Mouse (Mus musculus): ENCODE measurements around the gene Rmi1.
"Not testable (repeated sequence)": the region's sequence is repeated elsewhere in the genome, so short reads cannot be mapped to it uniquely, and the experiment has no call there.

Rmi1 gene

DNA sequence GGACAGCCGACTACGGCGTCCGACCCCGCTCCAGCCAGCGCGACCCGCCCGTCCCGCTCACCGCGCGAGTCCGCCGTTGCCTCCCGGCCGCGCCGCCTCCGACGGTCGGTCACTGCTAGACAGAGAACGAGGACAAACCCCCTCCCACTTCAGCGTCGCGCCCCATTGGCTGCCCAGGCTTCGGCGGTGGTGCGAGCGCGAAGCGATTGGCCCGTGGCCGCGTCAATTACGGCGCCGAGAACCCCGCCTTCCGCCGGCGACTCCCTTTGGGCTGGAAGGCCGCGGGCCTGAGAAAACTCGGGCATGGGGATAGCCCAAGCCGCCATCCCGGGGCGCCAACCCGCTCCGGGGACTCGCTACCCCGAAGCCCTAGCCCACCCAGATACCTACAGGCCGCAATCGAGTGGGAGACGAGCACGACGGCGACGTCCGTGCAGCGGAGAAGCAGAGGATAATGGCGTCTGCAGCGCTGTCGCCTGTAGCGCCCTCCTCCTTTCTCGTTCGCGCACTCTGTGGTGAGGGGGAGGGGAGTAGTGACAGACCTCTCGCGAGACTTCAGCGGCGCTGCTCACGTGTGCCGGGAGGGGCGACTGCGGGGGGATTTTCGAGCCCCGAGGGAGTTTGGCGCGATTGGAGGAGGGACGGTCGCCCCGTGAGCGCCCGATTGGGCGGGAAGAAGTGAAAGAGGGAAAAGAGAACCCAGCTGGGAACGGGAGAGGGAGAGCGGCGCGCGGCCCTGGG, at the start of gene Rmi1:
TSS of gene Rmi1 (plus strand) at position 246 of the 741 bp plus-strand sequence.
- peak; percentile 99 for DNase-seq (ENCODE audit: low spot score)

DNA sequence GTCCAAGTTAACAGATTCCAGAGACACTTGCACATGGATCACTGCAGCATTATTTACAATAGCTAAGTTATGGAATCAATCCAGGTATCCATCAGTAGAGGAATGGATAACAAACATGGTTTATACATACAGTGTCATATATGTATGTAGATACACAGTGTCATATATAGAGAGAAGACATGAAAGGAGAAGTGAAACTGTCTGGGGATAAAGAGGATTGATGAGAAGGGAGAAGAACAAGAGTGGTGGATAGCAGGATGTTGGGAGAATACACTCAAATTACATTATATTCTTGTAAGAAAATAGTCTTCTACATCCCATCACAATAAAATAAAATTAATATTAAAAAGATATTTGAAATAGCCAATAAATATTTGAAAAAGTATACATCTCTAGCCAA, 49.1 kb upstream of the Rmi1 start:
- no peak for DNase-seq (ENCODE audit: low spot score)

DNA sequence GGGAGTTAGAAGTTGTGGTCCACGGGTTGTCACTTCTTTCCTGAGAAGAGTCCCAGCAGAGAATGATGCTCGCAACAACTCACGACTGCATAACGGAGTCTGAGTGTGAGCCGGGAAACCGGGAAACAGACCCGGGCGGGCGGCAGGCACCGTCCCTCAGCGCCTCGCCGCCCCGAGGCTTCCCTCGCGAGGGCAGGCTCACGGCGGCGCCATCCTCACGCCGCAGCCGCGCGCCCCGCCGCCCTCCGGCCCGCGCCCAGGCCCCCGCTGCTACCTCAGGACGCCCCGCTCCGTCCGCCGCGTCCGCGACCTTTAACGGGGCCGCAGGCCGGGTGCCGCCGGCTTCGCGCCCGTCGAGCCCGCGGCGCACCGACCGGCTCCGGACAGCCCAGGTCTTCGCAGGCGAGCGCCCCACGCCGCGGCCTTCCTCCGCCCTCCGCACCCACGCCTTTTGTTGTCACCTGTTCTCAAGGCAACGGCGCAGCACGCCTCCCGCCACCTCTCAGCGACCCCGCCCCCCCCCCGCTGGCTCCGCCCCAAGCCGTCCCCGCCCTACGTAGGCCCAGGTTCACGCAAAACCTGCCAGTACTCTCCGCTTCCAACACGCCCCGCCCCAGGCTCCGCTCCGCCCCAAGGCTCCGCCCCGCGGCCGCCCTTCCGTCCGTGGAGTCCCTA, 43.3 kb upstream of the Rmi1 start, which contains the start of gene Kif27:
TSS of gene Kif27 (minus strand) at position 494 of the 675 bp plus-strand sequence.
- peak; percentile 92 for DNase-seq (ENCODE audit: low spot score)

DNA sequence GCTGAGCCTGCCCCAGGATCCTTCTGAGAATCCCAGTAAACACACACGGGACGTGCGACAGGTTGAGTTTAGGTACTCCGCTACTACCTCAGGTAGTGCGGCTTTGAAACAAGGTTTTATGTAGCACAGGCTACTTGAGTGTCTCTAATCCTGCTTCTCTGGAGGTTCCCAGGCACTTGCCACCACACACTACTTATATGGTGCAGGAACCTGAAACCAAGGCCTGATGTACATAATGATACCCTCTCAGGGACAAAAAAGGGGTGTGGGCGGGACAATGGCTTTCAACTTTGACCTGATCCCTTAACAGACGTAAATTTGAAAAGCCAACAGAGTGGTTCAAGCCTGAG, 42.8 kb upstream of the Rmi1 start:
- no peak for DNase-seq (ENCODE audit: low spot score)

DNA sequence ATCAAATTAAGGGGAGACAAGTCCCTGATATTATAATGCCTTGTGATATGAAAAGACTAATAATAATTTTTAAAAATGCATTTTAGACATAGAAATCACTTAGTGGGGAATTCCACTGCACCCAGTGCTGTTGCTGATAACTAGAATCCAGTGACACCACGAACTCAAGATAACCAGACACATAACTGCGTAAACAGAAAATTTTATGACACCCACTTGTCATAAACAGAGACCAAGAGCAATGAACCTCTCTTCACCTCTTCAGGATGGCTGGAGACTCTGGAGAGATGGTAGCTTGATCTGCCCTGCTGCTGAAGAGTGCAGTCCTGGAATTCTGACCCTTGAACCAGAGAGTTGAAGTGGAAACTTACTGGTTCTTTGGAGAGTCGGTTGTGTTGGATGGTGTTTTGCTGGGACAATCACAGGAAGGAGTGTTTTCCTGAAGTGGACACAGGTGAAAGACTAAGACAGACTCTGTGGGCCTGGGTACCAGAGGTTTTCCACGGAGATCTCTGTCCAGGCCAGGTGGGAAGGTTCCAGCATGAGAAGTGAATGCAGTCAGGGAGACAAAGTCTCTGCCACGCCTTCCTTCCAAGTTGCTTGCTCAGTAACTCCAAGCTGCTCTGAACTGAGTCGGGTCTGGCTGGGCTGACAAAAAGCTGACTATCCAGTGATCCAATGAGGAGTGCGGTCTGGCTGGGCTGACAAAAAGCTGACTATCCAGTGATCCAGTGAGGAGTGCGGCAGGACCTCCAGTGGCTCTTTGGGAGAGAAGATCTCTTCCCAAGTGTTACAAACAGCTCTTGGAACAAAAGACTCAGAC, 37.5 kb upstream of the Rmi1 start:
- no peak for DNase-seq (ENCODE audit: low spot score)

GRCm38 (mm10) chr13:58365179-58365578, 36.9 kb upstream of the Rmi1 start:
- DNase-seq (ENCODE audit: low spot score), result not testable (repeated sequence)

DNA sequence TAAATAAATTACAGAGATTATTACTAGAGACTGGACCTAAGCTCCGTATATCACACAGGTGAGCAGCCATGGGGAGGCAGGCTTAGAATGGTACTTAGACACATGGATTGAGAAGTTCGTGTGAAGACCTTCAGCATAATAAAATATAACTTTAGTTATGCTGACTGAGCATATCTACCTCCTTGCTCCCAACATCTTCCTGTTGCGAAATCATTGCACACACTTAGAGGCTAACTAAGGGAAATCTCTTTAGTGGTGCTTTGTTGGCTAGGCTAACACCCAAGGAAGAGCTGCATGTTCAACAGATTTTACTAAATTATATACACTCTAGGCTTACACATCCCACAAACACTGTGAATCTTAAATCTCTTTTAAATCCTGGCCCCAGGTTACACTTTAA, 35.7 kb upstream of the Rmi1 start:
- DNase-seq (ENCODE audit: low spot score), result no peak

DNA sequence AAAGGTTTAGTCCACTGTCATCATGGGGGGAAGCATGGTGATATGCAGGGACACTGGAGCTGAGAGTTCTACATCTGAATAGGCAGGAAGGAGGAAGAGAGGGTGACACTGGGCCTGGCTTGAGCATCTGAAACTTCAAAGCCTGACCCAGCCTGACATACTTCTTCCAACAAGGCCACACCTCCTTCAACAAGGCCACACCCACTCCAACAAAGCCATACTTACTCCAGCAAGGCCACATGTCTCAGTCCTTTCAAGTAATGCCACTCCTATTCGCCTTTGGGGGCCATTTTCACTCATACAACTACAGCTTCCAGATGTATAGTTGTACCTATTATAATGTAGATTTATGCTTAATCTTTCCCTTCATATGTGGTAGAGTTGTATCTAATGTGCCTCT, 34.4 kb upstream of the Rmi1 start:
- no peak for DNase-seq (ENCODE audit: low spot score)

- DNase-seq (ENCODE audit: low spot score), result no peak
Measured at GRCm38 (mm10) chr13:58368835-58369234, 33.2 kb upstream of the Rmi1 start.

DNA sequence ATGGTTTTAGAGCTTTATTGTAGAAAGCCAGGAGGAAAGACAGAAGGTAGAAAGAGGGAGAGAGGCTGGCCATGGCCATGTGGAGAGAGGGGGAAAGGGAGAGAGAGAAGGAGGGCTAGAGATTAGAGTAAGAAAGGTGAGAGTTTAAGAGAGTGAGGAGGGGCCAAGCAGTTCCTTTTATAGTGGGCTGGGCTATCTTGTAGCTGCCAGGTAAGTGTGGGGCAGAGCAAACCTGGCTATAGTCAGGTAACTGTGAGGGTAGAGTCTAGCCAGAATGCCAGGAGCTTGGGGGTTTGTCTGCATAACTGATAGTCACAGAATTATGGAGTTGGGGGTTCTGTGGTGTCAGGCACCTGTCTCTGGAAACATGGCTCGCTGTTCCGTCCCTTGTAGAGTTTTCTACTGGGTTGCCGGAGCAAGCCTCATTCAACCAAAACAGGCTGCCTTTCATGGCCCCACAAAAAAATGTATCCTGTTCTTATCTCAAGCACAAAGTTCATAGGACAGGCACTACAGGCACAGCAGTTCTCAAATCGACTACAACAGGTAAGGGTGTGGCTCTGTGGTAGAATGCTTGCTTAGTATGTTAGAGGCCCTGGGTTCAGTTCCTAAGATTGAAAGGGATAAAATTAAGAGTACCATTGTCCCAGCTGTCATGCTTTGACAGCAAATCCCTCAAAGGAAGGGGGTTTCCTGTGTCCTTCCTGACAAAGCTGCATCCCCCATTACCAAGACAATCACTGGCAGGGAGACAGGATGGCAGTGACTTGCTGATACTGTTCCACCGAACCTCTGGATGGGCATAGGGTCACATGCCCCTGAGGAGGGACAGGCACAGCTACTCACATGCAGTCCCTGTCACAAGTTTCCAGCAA, 29.5 kb upstream of the Rmi1 start:
- DNase-seq (ENCODE audit: low spot score), result no peak

- no peak for DNase-seq (ENCODE audit: low spot score)
Measured at GRCm38 (mm10) chr13:58373153-58373470, 28.9 kb upstream of the Rmi1 start.

- no peak for DNase-seq (ENCODE audit: low spot score)
Measured at GRCm38 (mm10) chr13:58384371-58384770, 17.7 kb upstream of the Rmi1 start.

DNA sequence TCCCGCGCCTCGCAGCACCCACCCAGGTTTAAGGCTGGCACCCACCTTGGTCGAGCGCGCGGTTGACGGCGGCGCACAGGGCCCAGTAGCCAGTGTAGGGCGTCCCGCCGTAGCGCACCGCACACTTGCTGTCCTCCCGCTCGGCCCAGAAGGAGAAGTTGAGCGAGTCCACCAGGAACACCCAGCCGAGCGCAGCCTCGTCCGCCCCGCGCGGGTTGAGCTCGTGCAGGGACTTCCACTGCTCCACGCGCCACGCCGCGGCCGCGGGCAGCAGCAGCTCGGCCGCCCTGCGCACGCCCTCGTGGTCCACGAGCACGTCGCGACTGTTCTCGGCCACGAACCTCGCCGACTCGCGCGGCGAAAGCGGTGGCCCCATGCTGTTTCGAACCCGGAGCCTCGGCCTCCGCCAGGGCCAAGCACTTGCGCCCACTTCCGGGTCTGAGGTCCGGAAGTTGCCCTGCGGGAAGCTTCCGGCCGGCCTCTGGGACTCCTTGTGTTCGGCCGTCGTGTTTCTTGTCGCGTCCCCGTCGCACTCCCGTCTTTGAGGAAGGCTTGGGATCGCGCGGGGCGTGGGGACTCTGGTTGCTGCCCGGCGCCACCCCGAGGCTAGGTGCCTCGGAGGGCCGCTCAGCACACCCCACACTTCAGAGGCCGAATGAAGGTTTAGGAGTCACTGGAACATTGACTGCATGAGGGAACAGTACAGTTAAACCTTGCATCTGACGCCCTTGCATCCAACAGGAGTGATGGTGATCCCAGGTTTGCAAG, 17.1 kb upstream of the Rmi1 start, which contains the start of gene 2210016F16Rik:
TSS of gene 2210016F16Rik (minus strand) at position 447 of the 768 bp plus-strand sequence.
- DNase-seq (ENCODE audit: low spot score), result peak; percentile 80

- no peak for DNase-seq (ENCODE audit: low spot score)
Measured at GRCm38 (mm10) chr13:58385547-58385920, 16.5 kb upstream of the Rmi1 start.

DNA sequence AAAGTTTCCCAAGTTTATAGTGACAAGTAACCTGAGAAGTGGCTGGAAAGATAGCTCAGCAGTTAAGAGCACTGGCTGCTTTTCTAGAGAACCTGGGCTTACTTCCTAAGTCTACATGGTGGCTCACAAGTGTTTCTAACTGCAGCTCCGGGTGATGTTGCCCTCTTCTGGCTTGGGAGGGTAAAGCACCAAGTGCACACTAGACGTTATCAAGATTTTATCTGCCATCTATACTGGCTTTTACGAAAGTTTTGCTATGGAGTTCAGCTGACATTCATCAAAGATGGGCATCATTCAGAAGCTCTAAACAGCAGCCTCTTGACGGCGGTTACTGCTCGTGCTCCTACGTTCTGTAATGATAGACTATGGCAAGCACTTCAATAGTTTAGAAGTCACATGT, 14.1 kb upstream of the Rmi1 start:
- DNase-seq (ENCODE audit: low spot score), result peak; percentile 86

DNA sequence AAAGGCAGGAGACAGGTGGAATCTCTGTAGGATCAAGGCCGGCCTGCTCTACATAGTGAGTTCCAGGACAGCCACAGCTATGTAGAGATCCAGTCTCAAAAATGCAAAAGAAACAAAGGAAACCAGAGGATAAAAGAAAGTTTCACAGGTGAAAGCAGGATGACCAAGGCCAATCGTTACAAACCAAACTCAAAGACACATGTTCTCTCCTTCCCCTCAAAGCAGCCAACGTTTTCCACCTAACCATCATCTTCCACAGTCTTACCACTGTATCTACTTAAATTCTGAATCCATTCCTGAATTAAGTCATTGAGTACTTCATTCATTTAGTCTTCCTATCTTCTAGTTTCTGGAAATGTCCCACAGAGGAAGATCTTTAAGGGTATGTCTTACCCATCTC, 13.7 kb upstream of the Rmi1 start:
- DNase-seq (ENCODE audit: low spot score), result no peak

DNA sequence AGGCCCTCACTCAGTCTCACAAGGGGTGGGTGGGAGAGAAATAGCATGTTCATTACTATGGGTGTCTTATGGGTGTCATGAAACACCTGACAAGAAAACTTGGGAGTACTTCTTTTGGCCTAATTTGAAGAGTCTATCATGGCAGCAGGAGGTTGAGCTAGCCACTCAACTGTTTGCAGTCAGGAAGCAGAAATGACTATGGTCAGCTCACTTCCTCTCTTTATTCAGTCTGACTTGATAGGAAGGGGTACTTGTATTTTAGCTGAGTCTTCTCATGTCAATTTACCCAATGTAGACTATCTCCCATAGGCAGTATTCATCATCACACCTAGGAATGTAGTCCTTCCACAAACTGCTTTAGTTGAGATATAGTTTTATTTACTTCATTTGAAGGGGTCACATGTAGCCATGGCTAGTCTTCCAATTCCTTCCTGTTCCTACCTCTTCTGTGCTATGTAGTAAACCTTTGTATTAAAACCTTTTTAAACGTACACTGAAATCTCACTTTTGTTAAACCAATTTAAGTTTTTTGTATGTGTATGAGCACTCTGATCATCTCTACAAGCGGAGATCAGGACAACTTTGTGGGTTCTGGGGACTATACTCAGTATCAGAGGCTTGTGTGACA, 12.6 kb upstream of the Rmi1 start:
- DNase-seq (ENCODE audit: low spot score), result no peak

DNA sequence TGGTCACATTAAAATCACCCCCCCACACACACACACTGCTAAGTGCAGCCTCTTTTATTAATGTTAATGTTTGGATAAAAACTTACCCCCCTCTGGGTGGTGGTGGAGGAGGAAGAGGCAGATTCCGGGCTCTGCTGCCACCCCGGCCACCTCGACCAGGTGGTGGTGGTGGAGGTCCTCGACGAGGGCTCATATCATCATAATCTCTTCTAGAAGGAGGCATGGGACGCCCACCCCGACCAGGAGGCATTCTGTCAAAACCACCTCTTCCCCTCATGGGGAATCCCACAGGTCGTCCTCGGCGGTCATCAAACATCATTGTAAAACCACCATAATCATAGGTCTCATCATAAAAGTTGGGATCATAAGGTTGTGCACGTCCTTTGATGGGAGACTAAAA, 7.7 kb upstream of the Rmi1 start:
- DNase-seq (ENCODE audit: low spot score), result not testable (repeated sequence)

DNA sequence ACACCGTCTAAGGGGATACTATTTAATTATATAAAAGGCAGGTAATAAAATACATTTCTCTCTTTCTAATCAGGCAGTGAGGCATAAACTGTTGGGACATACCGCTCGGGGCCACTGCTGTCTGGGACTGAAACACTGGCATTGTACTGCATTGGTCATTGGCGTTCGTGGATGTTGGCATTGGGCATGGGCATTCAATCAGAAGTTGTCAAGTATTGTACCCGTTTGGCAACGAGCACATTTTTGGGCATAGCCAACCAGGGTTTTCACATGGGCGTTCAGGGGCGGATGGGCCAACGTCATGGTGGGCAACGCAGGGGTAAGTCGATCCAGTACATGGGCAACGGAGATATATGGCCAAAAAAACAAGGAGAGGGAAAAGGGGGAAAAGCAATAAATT, 4.4 kb upstream of the Rmi1 start:
- no peak for DNase-seq (ENCODE audit: low spot score)

DNA sequence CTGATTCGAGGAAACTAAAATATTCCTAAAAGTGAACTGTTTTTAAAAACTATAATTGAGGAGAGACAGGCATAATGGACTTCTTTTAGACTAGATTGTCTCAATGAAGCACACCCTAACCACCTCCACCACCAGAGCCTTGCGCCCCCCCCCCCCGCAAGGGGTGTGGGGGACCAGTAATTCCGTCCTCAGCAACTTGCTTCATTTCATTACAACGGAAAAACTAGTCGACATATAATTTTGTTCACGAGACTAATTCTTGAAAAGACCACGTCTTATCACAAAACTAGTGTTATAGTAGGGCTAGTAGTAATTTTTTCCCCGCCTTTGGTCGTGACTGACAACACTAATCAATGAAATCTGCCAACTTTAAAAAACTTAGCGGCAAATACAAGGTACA, 1.5 kb upstream of the Rmi1 start:
- peak; percentile 40 for DNase-seq (ENCODE audit: low spot score)
